Mouse (Mus musculus) gastrocnemius, adult 18-20 months (tissue): Measurements from ENCODE around the gene Chd4. TPM values are rescaled to one million over a fixed set of nuclear protein-coding genes. Genes with fewer than 3 reads are reported as not detected.

ENCODE experiments used
- microRNA-seq: library from miRNA; unstranded; fragments of <30 nt; microRNA quantifications from one replicate; pipeline ENCODE4 v1.2.0, GENCODE M21; 2021
- total RNA-seq, 2 experiments: library from RNA; stranded (reverse); gene quantifications; 2 replicates each; pipeline ENCODE4 v1.2.3; 2021

Gene Chd4
- total RNA-seq, 2 experiments from 2014 or later, result 64.1 to 70.6 TPM

Small RNAs within 50 kb of the gene (microRNA-seq; reads per million reads assigned to microRNA genes)
- gene Mir7045, result not detected

Other genes with a start within 250 kb of the Chd4 start
- 1 to 10 TPM; 3.5 to 4.9 TPM for gene P3h3, start 238.2 kb upstream of the Chd4 start, total RNA-seq
- gene Gpr162, start 232.0 kb upstream of the Chd4 start, total RNA-seq, result under 1 TPM; 0.09 to 0.21 TPM
- under 1 TPM; 0.38 to 0.41 TPM for gene Cd4, start 207.8 kb upstream of the Chd4 start, total RNA-seq
- under 1 TPM in 1 of 2 experiments, not detected in 1; 0.12 TPM for gene Lag3, start 184.3 kb upstream of the Chd4 start, total RNA-seq
- gene Ptms, start 175.9 kb upstream of the Chd4 start, total RNA-seq, result 100 to 1,000 TPM in 1 of 2 experiments, 10 to 100 TPM in 1; 64.3 to 105 TPM
- 100 to 1,000 TPM; 196 to 205 TPM for gene Mlf2, start 164.6 kb upstream of the Chd4 start, total RNA-seq
- gene Cops7a, start 130.4 kb upstream of the Chd4 start, total RNA-seq, result 100 to 1,000 TPM; 109 to 121 TPM
- gene Pianp, start 99.3 kb upstream of the Chd4 start, total RNA-seq, result under 1 TPM; 0.75 to 0.93 TPM
- gene Zfp384, start 86.8 kb upstream of the Chd4 start, total RNA-seq, result 10 to 100 TPM; 22.4 to 24.0 TPM
- gene Ing4, start 56.2 kb upstream of the Chd4 start, total RNA-seq, result 10 to 100 TPM; 22.0 to 23.2 TPM
- gene Acrbp, start 46.3 kb upstream of the Chd4 start, total RNA-seq, result 1 to 10 TPM; 2.0 to 2.4 TPM
- gene Lpar5, start 28.1 kb upstream of the Chd4 start, total RNA-seq, result not detected
- 10 to 100 TPM; 16.3 to 17.7 TPM for gene Nop2, start 35.9 kb downstream of the Chd4 start, total RNA-seq
- gene Iffo1, start 49.3 kb downstream of the Chd4 start, total RNA-seq, result 1 to 10 TPM; 5.8 to 6.3 TPM
- over 10,000 TPM in 1 of 2 experiments, 1,000 to 10,000 TPM in 1; 8,476 to 11,435 TPM for gene Gapdh, start 70.5 kb downstream of the Chd4 start, total RNA-seq
- gene Ncapd2, start 95.7 kb downstream of the Chd4 start, total RNA-seq, result 1 to 10 TPM; 6.5 to 8.2 TPM
- gene Mrpl51, start 95.8 kb downstream of the Chd4 start, total RNA-seq, result 100 to 1,000 TPM; 212 to 229 TPM
- 10 to 100 TPM; 13.1 to 14.9 TPM for gene Vamp1, start 119.6 kb downstream of the Chd4 start, total RNA-seq
- gene Tapbpl, start 135.9 kb downstream of the Chd4 start, total RNA-seq, result 1 to 10 TPM; 1.9 to 3.0 TPM
- gene Cd27, start 141.0 kb downstream of the Chd4 start, total RNA-seq, result under 1 TPM; 0.19 to 0.68 TPM
- gene Tuba3a, start 190.1 kb downstream of the Chd4 start, total RNA-seq, result not detected
- gene Ltbr, start 217.9 kb downstream of the Chd4 start, total RNA-seq, result 10 to 100 TPM; 15.3 to 17.7 TPM
- under 1 TPM; 0.19 to 0.25 TPM for gene Scnn1a, start 224.7 kb downstream of the Chd4 start, total RNA-seq